Mouse (Mus musculus) hematopoietic stem cell, adult 5-6 weeks (primary cell): ENCODE data around the gene Cep57. TPM values are rescaled to one million over a fixed set of nuclear protein-coding genes. Genes with fewer than 3 reads are reported as not detected.
A peak's percentile ranks its signal among the peaks of the same experiment; 100 is the strongest.

Experiments used
- ATAC-seq, 2 experiments: fragments of 125-278 bp in 1 of 2; replicated peaks in 1 of 2; 2 replicates each; pipeline ENCODE4 v1.8.0; 2016 to 2017; ENCODE audit warnings: inconsistent platforms in 2 of 2, mild to moderate bottlenecking in 2 of 2, moderate number of reproducible peaks in 2 of 2, low read depth in 1 of 2, moderate TSS enrichment in 1 of 2; ENCODE audit not compliant: low FRiP score in 2 of 2, poor library complexity in 2 of 2, severe bottlenecking in 2 of 2, insufficient read depth in 1 of 2, low TSS enrichment in 1 of 2
- total RNA-seq: library from RNA; stranded (forward); fragments of 172-1452, 232-1000 nt; gene quantifications from 2 replicates; pipeline ENCODE4 v1.2.3, GENCODE M21; 2017

Cep57 gene
- 88.6 and 93.5 TPM in 2 replicates for total RNA-seq

DNA sequence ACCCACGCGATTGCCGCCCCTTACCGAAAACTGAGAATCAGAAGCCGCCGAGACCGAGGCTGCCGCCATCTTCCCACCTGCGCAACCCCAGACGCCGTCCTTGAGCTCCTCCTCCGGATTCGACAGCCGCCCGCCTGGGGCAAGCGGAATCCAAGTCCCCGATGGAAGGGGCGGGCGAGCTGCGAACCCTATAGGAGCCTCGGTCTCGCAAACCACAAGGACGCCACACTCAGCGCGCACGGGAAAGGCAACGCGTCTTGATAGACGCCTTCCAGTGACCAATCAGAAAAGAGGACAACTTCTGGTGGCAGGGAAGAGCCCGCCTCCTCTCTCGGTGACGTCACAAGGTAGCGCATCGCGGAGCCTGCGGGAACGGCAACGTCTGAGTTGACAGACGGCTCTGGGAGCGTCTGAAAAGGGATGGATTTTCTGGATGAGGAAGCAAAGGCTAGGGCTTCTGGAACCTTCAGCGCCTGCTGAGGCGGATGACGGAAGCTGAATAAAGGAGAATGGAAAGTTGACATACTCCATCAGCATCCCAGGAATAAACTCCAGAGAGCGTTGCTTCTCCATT, at the start of gene Cep57:
TSS of gene Cep57 (minus strand) at position 276 of the 574 bp plus-strand sequence.
- ATAC-seq = peak; percentile 87 to 90

DNA sequence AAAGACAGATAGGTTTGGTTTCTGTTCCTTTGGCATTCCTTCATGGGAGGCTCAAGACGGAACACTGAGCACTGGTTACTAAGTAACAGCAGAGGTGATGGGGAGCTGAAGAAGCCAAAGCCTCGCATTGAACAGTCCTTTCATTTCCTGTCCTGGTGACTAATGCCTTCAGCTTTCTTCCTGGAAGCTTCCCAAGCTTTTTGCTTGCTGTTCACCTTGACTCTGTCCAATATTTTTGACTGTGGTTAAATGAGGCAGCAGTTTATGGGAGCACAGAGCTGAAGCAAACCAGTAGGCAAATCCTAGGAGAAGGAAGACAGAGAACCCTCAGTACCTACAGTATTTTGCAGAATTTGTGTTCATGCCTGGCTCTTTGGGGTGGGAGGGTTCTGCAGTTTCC, 48.4 kb upstream of the Cep57 start:
- ATAC-seq = no peak

DNA sequence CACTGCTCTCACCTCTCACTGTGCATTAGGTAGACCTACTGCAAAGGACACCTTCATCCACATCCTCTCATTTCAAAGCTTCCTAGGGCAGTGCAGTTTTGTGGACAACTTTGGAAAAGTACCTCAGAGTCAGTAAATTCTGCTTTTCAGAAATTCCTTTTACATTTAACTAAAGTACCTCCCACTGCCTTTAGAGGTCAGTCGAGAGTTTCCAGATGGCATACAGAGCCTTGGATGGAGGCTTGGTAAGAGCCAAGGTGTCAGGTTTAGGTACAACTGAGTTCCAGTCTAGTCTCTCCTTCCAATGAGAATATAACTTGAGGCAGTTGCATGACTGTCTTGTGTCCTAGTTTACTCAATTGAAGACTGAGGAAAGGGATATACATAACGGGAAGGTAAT, 47.5 kb upstream of the Cep57 start:
- ATAC-seq = peak in 1 of 2 experiments; percentile 62; a peak in 1 of 4 replicates

DNA sequence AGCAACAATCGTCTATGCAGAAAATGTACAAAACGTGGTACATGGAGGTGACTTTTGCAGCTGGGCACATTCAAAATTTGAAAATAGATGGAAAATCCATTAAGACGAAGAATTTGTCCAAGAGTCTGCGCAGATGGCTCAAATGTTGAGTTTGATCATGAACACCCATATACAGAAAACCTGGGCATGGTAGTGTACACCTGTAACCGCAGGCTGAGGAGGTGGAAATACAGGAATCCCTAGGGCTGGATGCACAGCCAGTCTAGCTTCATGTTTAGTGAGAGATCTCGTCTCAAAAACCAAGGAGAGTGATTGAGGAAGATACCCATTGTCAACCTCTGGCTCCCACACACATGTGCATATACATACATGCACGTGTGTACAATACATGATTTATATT, 44.7 kb upstream of the Cep57 start:
- ATAC-seq = no peak

DNA sequence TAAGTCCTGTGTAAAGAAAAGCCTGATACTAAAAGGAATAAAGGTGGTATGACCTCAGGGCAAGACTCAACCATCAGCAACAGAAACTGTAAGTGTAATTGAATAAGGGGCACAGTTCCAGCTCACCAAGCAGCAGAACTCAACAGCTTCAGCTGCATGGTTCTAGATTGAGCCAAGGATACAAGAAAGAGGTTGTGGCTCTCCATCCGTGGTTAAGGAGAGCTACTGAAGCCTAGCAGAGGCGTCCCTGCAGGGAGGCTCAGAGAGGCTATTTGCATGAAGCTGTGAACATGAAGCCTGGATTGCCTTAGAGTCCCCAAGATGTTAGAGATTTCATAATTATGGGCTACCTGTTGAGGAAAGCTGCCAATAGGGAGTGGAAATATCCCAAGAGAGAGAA, 40.7 kb upstream of the Cep57 start:
- ATAC-seq = no peak

DNA sequence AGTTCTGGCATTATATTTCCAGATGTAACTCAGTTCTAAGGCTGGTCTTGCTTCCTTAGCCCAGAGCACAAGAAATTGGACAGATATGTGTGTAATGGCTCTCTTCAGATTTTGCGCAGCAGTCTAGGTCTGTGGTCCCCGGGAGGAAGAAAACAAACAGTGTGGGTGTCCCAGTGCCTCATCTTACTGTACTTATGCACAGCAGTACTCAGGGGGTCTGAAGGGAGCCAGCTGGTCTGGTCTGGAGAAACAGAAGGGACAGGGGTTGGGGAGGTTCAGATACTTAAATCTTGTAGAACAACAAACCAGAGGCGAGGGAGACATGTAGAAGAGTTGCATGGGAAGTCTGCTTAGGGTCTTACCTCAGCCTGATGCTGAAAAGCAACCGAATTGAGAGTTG, 29.9 kb upstream of the Cep57 start:
- no peak for ATAC-seq

DNA sequence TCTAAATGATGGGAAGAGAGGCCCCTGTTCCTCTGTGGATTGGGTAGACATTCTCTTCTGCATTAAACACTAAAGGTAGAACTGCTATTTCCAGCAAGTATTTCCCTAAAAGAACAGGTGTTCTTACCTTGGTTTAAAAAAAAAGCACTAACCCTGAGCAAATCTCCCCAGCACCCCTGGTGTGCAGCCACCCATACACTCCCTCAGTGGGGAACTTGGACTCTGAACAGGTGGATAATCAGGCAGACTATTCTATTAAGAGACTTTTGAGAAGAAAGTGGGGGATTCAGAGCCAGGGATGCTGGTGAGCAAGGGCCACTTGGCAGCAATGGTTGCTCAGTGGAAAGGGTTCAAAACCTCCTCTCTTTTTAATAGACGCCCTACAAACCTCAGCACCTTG, 29.3 kb upstream of the Cep57 start:
- no peak for ATAC-seq

DNA sequence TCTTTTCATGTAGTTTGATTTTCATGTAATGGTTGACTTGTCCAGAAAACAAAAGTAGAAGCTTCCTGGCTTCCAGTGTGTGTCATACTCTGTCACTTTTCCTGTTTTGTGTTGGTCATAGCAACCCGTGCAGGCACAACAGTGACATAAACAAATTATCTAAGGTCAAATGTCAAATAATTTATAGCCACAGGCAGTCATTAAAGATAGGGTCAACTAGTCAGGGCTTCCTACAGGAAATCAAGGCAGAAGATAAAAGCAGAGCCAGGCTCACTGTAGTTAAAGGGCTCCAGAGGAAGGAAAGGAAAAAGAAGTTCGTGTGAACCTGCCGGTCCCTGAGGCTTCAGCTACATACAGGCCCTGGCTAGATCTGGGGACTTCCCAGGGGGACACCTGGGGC, 27.0 kb upstream of the Cep57 start:
- ATAC-seq = no peak

DNA sequence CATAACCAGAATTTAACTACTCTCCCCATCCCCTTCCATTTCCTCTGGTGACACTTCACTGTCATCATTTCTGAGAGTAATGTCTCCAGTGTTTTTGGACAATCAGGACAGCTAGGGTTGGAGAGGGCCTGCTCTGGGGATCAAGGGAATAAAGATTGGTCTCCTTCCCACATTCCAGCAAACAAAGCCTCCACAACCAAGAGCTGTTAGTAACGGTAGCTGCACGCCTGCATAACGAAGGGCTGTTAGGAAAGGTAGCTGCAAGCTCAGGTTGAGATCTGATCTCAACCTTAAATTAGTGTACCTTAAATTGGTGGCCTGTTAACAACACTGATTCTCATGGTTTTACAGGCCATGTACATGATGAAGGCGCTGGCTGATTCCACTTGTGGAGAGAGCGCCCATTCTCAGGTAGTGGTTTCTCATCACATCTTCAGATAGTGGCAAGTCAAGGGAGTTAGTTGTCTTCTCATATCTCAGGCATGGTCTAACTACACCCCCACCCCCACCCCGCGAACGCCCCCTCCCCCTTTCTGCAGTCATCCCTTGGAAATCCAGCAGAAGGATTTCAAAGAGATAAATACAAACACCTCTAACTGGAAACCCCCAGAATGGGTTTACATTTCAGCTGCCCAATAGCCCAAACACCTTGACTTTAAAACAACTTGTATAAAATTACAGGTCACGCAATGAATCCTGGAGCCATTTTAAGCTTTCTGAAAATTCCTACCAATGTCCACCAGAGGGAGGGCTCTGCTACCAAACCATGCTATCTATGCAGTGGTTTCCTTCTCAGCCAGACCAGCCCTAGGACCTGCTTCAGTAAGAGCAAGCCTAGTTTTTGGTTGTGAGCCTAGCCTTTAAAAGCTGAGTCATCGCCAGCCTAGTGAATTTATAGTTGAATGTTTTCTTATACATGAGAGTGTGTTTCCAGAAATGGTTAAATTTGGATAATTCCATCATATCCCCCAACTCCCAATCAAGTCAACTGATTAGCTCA, 21.9 kb upstream of the Cep57 start:
- ATAC-seq = peak; percentile 78 to 84

DNA sequence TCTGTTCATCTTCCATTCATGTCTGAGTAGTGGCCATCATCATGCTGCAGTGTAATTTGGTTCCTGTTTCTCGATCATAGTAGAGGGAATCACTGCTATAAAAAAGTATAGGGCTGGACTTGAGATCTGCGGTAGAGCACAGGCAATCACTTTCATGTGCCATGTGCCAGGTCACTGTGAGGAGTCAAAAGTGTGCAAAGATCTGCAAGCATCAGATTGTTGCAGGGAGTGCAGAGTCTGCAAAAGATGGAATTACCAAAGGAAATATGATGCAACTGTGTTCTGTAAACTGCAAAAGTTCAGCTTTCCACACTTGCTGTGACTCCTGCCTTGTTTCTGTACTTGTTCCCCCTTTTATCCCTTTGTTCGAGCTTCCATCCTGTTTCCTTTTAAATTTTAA, 20.7 kb upstream of the Cep57 start:
- ATAC-seq = no peak

DNA sequence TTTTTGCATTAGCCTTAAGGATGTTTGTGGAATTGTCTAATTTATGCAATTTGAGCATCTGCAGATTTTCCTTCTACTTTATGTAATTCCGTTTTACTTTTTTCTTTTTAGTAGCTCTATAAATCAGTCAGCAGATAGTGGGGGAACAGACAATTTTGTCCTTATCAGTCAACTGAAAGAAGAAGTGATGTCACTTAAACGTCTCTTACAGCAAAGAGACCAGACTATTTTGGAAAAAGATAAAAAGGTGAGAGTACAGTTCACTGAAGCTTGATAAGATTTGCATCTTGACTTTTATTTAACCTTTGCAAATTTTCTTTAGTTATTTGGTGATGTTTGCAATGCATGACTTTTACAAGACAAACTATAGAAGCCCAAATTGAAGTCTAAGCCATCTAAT, 9.8 kb upstream of the Cep57 start:
- no peak for ATAC-seq

DNA sequence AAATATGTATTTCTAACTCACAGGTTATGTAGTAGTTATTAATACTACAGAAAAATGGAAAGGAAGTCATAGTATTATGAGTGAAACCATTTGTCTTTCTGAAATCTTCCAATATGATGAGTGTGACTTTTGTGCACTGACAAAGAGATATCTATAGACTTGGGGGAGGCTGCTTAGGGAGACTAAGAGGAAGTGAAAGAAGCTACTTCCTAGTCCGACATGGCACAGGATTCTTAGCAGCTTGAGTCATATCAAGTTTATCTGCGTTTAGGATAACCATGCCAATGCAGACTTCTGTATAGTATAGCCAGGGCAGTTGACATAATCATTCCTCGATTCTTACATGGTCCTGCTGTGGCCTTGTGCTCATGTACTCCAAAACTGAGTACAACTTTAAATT, 8.3 kb upstream of the Cep57 start:
- no peak for ATAC-seq

DNA sequence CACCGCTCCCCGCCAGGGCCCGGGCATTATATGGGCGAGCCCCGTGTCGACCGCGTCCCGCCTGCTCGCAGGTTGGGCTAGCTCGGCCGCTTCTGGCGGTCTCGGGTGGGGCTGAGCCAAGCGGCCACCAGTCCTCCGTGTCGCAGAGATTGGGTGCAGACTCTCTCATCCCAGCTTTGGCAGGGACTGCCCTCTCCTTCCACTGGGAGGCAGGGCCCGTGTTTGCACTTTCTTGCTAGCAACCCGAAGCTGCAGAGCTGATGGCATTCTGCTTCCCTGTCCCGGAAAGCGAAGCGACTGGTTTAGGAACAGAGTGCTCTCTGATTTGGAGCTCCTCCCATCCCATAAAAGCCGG, 1.2 kb upstream of the Cep57 start:
- ATAC-seq = 0 out of 4 replicates have a peak, but pooled peaks of 1 of the 2 experiments have one; percentile 0

DNA sequence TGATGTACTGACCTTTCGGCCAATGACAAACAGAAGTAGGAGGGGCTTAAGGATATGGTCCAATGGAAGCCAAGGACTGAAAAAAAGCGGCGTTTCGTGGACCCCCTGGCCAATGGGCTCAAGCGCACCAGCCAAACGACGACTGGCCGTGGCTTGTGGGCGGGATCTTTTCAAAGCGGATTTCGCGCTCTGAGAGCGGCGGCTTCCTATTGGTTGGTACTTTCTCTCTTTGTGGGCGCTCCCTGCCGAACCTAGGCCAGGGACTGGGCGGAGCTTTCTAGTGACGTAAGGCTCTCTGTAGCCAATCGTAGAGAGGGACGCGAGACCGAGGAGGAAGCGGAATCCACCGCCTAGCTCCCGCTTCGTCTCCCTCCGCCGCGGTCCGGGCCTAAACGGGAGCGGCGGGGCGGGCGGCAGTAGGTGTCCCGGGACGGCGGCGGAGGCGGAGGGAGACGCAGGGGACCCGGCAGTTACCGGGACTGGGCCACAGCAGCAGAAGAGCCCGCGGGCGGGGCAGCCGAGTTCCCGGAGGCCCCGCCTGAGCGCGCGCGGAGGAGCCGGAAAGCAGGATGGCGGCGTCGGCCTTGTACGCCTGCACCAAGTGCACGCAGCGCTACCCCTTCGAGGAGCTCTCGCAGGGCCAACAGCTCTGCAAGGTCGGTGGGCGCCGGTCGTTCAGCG, 639 bp upstream of the Cep57 start, which contains the start of gene Fam76b:
TSS of gene Fam76b (plus strand) at position 311 of the 681 bp plus-strand sequence.
- ATAC-seq = peak; percentile 84 to 88

DNA sequence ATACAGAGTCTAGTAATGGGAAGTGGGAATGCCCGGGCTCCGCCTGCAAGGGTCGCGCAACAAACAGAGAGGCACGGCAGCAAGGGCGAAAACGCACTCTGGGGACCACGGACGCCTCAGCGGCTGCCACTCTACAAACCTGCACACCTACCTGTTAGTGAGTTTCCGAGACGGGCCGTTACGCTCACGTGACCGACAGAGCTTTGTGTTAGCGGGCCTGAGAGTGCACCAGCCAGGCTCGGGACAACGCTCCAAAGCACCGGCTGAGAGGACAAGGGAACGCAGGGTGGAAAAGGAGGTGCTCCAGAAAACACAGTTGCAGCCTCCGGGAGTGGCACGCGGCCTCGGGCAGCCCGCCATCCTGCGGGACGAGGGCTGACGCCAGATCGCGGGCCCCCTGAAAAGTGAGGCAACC, 509 bp downstream of the Cep57 start:
- peak in 1 of 2 experiments; percentile 7; a peak in 1 of 4 replicates for ATAC-seq

DNA sequence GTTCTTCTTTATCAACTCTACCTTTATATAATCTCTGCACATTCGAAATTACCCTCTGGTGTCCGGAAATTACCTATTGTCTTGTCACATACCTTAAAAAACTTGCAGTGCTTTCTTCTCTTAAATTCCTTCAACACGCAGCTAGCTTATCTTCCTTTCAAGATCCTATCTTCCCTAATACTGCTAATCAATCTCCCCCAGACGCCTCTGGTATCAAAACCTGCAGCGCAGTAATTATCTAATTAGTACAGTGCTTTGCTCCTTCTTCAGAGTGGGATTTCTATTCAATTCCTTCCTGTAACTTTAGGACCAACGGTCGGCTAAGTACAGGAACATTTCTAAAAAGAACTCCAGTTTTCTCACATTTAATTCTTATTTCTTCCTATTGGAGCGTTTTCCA, 1.0 kb downstream of the Cep57 start:
- ATAC-seq = no peak

DNA sequence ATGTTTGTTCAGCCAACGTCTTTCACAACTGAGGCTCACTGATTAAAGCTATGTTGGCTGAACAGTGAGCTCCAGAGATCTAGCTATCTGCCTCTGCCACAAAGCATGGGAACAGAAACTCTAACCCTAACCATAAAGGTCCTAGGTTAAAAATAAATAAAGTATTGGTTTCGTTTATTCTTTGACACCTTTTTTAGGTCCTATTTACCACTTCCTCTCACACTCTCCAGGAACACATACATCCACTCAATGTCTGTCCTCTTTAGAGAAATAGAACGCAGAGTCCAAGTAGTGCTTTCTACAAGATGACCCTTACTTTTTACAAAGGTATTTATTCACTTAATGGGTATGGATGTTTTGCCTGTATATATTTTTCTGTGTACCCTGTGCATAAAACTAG, 6.1 kb downstream of the Cep57 start:
- ATAC-seq = no peak

DNA sequence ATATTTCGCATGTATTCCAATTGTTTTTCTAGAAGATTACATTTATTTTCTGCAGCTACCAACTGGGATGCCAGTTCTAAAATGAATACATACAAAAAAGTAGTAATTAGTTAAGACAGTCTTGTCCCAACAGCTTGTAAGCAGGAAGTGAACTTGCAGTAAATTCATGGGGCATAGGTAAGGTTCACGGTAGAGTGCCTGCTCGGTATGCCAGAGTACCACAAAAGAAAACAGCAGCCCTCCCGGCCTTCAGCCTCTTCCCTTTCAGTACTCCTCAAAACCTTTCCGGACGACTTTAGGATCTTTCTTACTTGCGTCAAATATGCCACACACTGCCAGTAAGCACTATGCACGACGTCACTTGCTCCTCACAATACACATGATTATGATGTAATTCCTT, 8.5 kb downstream of the Cep57 start:
- ATAC-seq = no peak
